Mouse (Mus musculus) lung, embryonic 15.5 days (tissue): ENCODE results near the gene Aqp7. TPM values are rescaled to one million over a fixed set of nuclear protein-coding genes. Genes with fewer than 3 reads are reported as not detected.

Experiments used
- ATAC-seq: fragments of 200-750 bp; cut with Nextera tagmentation; 2 replicates; pipeline ENCODE4 v1.8.0; 2017; ENCODE audit warnings: moderate number of reproducible peaks, borderline replicate concordance; ENCODE audit not compliant: low FRiP score, low TSS enrichment; ENCODE audit errors: extremely low read depth
- H3K27ac ChIP-seq: fragments of 300-500 bp; sonication (generic); 2 replicates; pipeline ENCODE4 v1.5.1; 2015; ENCODE audit warnings: moderate library complexity, mild to moderate bottlenecking, inconsistent platforms
- H3K27me3 ChIP-seq: fragments of 300-500 bp; sonication (generic); 2 replicates; pipeline ENCODE4 v1.6.1; 2015; ENCODE audit warnings: inconsistent platforms
- H3K36me3 ChIP-seq: fragments of 300-500 bp; sonication (generic); 2 replicates; pipeline ENCODE4 v1.6.1; 2015; ENCODE audit warnings: inconsistent platforms
- H3K4me1 ChIP-seq: fragments of 300-500 bp; sonication (generic); 2 replicates; pipeline ENCODE4 v1.6.1; 2015; ENCODE audit warnings: inconsistent platforms
- H3K4me2 ChIP-seq: fragments of 300-500 bp; sonication (generic); 2 replicates; pipeline ENCODE4 v1.6.1; 2015; ENCODE audit warnings: inconsistent platforms, mild to moderate bottlenecking, moderate library complexity
- H3K4me3 ChIP-seq: fragments of 300-500 bp; sonication (generic); 2 replicates; pipeline ENCODE4 v1.5.1; 2015; ENCODE audit warnings: mild to moderate bottlenecking, inconsistent platforms
- H3K9ac ChIP-seq: fragments of 300-500 bp; sonication (generic); 2 replicates; pipeline ENCODE4 v1.6.1; 2015; ENCODE audit warnings: inconsistent platforms
- H3K9me3 ChIP-seq: fragments of 300-500 bp; sonication (generic); 2 replicates; pipeline ENCODE4 v1.6.1; 2016; ENCODE audit warnings: inconsistent platforms
- WGBS: fragments of 180-500 bp; shearing (Covaris S2); methylation state at CpG from one replicate; pipeline ENCODE4 v1.1.7; 2015; 5-methylcytosine and 5-hydroxymethylcytosine counted together
- polyA plus RNA-seq: library from polyadenylated mRNA; unstranded; fragments of >200 nt; fragmentation: Nextera tagmentation; extraction: Ambion mirVana; gene quantifications from 2 replicates; pipeline ENCODE4 v1.2.1, GENCODE M21; 2015

The Aqp7 gene
- polyA plus RNA-seq, 1 experiment from 2014 or later, result not detected

DNA sequence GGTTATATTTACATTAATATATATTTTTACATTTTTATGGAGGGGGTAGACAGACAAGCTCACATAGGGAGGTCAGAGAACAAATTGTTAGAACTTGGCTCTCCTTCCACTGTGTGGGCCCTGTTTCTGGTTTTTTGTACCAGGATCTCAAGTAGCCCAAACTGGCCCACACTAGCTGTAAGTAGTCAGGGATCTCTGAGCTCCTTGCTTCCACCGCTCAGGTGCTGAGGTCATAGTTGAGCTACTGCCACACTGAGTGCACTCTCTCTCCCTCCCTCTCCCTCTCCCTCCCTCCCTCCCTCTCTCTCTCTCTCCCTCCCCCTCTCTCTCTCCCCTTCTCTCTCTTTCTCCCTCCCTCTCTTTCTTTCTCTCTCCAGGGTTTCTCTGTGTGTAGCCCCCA lies 8.3 kb upstream of the Aqp7 start:
- Histone ChIP-seq H3K9ac (no peak overlapping the region), H3K27me3 (no peaks in the 10 kb centered on the region; the same call in 1 of the 2 replicates), H3K4me2 (no peak overlapping the region), H3K4me1 (peaks cover 9% of the 10 kb centered on the region), H3K4me3 (no peak overlapping the region), H3K9me3 (no peaks in the 10 kb centered on the region), H3K36me3 (no peaks in the 10 kb centered on the region), H3K27ac (no peak overlapping the region)
- 44% methylated on average over 1 of the region's 1 CpGs for WGBS
- ATAC-seq, result no peak

DNA sequence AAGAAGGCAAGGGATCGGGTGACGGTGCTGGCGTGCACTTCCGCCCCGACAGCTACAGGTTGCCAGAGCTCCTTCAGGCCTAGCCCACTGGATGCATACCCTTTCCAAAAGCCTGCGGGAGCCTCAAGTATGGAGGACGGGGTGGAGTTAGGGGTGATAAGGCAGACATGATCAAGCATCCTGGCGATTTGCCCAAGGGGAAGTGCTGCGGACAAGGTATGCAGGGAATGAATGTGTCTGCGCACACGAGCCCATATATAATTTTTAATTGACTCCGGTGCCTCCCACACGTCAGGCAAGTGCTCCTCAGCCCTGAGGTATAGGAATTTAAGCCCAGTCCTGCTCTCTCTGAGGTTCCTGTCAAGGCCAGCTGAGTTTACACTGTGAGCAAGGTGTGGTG lies 7.2 kb upstream of the Aqp7 start:
- Histone ChIP-seq H3K4me3 (peak overlapping the region; percentile 11; the same call in 1 of the 2 replicates), H3K9me3 (no peaks in the 10 kb centered on the region), H3K27me3 (no peaks in the 10 kb centered on the region), H3K9ac (0 out of 2 replicates have a peak overlapping the region, but pooled peaks have one; percentile 17), H3K27ac (peak overlapping the region; percentile 55), H3K36me3 (no peaks in the 10 kb centered on the region), H3K4me2 (peak overlapping the region; percentile 44), H3K4me1 (peaks cover 11% of the 10 kb centered on the region)
- 17% methylated on average over 13 of the region's 13 CpGs for WGBS
- peak; percentile 70 for ATAC-seq

DNA sequence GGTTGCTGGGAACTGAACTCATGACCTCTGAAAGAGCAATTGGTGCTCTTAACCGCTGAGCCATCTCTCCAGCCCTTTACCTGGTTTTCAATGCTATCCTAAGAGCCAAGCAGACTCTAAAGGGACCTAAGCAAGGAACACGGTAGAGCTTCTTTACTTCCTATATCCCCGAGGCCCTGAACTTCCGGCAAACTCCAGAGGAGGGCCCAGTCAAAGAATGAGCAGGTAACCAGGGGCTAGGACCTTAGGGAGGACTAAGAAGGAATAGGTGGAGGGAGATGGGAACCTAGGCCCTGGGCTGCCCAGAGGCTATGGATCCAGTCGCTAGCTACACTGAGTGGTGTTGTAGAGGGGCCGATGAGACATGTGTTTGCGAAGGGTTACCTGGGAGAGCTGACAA lies 3.8 kb upstream of the Aqp7 start:
- H3K27me3 ChIP-seq, result no peaks in the 10 kb centered on the region
- no peak overlapping the region for H3K4me3 ChIP-seq
- H3K9ac ChIP-seq, result no peak overlapping the region
- H3K36me3 ChIP-seq, result no peaks in the 10 kb centered on the region
- no peak overlapping the region for H3K4me2 ChIP-seq
- H3K9me3 ChIP-seq, result no peaks in the 10 kb centered on the region
- H3K4me1 ChIP-seq, result peaks cover 11% of the 10 kb centered on the region
- H3K27ac ChIP-seq, result no peak overlapping the region
- no peak for ATAC-seq
- WGBS, result 73% methylated on average over 7 of the region's 7 CpGs

DNA sequence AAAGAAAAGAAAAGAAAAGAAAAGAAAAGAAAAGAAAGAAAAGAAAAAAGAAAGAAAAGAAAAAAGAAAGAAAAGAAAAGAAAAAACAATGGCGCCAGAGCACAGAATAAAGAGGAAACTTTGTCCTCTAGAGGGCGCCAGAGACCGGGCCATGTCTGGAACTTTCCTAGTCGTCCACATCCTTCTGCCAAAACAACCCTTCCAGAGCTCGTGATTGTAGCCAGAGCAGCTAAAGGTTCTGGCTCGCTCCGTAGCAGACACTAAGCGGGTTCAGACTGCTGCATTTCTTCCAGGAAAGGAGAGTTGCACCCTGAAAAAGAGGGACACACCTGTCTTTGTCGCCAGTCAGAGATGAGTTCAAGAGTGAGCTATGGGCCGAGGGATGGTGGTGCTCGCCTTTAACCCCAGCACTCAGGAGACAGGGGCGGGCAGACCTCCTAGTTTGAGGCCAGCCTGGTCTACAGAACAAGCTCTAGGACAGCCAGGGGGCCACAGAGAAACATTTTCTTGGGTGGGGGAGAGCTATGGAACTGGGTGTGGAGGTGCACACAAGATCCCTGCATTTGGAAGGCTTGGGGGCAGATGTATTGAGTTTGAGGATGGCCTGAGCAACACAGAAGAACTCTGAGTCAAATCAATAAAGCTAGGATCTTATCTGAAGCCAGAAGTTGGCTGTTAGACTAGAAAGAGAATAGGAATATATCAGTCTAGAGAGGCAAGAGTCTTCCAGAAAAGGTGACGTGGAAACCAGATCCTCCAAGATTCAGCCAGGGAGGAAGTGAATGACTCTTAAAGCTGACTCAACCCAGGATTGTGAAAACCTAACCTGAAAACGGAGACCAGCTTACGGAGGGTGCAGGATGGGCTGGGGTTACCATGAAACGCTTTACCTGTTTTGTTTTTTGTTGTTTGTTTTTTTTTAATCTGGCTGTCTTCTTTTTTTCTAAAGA lies 3.1 kb upstream of the Aqp7 start:
- H3K27me3 ChIP-seq, result no peaks in the 10 kb centered on the region
- 30% methylated on average over 16 of the region's 16 CpGs for WGBS
- H3K4me3 ChIP-seq, result no peak overlapping the region
- peaks cover 11% of the 10 kb centered on the region for H3K4me1 ChIP-seq
- H3K9me3 ChIP-seq, result no peaks in the 10 kb centered on the region
- ATAC-seq, result peak; percentile 60; the same call in 1 of the 2 replicates
- H3K4me2 ChIP-seq, result peak overlapping the region; percentile 50
- H3K9ac ChIP-seq, result no peak overlapping the region
- no peaks in the 10 kb centered on the region for H3K36me3 ChIP-seq
- no peak overlapping the region for H3K27ac ChIP-seq

DNA sequence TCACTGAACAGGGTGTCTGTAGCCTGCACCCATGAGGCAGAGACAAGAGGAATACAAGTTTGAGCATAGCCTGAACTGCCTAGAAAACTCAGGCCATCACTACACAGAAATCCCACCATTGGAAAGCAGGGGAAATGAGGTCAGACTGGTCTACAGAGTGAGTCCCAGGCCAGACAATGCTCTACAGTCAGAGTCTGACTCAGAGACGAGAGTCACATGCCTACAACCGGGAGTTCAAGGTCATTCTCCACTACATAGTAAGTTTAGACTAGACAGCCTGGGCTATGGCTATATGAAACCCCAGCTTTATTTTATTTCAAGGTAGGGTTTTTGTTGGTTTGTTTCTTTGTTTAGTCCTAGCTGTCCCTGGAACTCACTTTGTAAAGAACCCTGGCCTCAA lies 987 bp upstream of the Aqp7 start:
- ATAC-seq, result no peak
- Histone ChIP-seq H3K4me2 (no peak overlapping the region), H3K27ac (no peak overlapping the region), H3K9me3 (no peaks in the 10 kb centered on the region), H3K9ac (no peak overlapping the region), H3K4me1 (peaks cover 3% of the 10 kb centered on the region; the same call in 1 of the 2 replicates), H3K4me3 (no peak overlapping the region), H3K36me3 (no peaks in the 10 kb centered on the region), H3K27me3 (no peaks in the 10 kb centered on the region)
- 42% methylated on average over 2 of the region's 2 CpGs for WGBS

DNA sequence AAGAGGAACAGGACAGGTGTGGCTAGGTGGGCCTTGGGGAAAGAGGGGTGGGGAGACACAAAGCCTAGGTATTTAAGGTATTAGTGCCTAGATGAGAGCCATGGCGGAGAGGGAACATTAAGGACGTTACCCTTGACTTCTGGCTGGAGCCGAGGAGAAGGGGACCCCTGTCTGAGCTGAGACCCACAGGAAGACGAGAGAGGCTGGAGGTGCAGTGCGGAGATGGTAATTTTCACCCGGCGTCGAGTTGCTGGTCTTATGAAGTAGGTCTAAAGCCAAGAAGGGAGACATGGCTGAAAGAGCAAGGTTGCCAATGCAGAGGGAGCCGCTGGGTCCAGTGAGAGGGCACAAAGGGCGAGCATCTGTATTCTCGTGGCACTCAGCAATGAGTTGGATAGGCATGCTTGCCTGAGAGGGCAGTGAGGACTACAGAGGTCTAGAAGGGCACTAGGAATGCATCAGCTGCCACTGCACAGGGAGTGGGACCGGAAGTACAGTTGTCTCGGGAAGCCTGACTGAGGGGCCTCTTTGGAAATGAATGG lies 1.6 kb downstream of the Aqp7 start:
- peaks cover 4% of the 10 kb centered on the region for H3K4me1 ChIP-seq
- H3K36me3 ChIP-seq, result no peaks in the 10 kb centered on the region
- no peak overlapping the region for H3K9ac ChIP-seq
- H3K27ac ChIP-seq, result no peak overlapping the region
- no peak overlapping the region for H3K4me3 ChIP-seq
- ATAC-seq, result no peak
- no peaks in the 10 kb centered on the region for H3K27me3 ChIP-seq
- H3K4me2 ChIP-seq, result no peak overlapping the region
- no peaks in the 10 kb centered on the region for H3K9me3 ChIP-seq
- WGBS, result 76% methylated on average over 13 of the region's 13 CpGs

DNA sequence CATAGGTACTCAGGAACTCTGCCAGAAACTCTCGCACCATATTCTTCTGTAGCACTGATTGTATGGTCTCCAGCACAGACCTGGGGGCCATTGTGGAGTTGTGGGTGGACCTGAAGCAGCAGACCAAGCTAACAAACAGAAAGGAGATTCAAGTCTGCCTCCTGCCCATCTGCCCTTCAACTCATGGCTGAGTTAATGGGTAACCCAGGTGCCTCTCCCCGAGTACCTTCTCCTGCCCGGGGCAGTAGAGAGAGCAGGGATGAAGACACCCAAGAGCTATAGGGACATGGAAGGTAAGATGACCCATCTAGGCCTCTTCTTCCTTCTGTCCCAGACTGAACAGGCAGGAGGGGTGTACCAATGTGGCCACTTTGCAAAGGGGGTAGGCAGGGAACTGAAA lies 2.7 kb downstream of the Aqp7 start:
- H3K4me1 ChIP-seq, result peaks cover 11% of the 10 kb centered on the region; the same call in 1 of the 2 replicates
- H3K27me3 ChIP-seq, result no peaks in the 10 kb centered on the region
- H3K27ac ChIP-seq, result no peak overlapping the region
- H3K4me2 ChIP-seq, result no peak overlapping the region
- ATAC-seq, result no peak
- no peaks in the 10 kb centered on the region for H3K36me3 ChIP-seq
- H3K9me3 ChIP-seq, result no peaks in the 10 kb centered on the region
- WGBS, result 61% methylated on average over 3 of the region's 3 CpGs
- H3K4me3 ChIP-seq, result no peak overlapping the region
- H3K9ac ChIP-seq, result no peak overlapping the region

DNA sequence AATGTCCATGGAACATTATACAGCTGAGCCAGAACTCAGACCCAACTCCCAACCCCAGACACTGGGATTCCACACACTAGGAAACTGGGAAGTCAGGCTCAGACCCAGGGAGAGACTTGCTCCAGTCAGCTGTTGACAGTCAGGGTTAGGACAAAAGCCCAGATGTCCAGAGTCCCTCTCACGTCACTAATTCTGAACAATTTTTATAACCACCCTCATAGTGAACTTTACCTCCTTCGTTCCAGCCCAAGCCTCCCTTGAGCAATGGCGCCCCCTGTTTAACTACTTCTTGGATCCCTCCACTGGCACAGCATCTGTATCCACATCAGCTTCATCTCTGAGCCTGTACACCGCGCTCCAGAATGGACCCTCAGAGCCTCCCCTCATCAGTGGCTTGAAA lies 4.0 kb downstream of the Aqp7 start:
- peaks cover 11% of the 10 kb centered on the region; the same call in 1 of the 2 replicates for H3K4me1 ChIP-seq
- H3K9ac ChIP-seq, result no peak overlapping the region
- no peak overlapping the region for H3K4me2 ChIP-seq
- ATAC-seq, result no peak
- no peaks in the 10 kb centered on the region for H3K9me3 ChIP-seq
- H3K27ac ChIP-seq, result no peak overlapping the region
- no peaks in the 10 kb centered on the region for H3K27me3 ChIP-seq
- WGBS, result 75% methylated on average over 5 of the region's 5 CpGs
- H3K4me3 ChIP-seq, result no peak overlapping the region
- H3K36me3 ChIP-seq, result no peaks in the 10 kb centered on the region

DNA sequence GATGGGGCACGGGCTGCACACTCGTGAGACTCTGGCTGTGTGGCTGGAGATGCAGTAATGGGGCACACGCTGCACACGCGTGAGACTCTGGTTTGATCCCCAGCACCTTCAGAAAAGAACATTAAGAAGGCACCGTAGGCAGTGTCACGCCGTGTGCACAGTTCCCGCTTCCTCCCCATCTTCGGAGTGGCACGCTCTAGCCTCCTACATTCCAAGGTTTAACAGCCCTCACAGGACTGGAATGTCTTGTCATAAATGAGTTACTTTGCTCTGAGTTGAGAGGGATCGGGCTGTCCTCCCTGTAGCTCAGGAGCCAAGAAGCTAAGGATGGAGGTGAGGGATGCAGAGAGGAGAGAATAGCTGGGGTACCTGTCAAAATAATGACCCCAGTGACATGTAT lies 5.1 kb downstream of the Aqp7 start:
- WGBS, result 62% methylated on average over 12 of the region's 12 CpGs
- Histone ChIP-seq H3K9ac (no peak overlapping the region), H3K36me3 (no peaks in the 10 kb centered on the region), H3K4me3 (no peak overlapping the region), H3K4me2 (no peak overlapping the region), H3K27me3 (no peaks in the 10 kb centered on the region), H3K9me3 (no peaks in the 10 kb centered on the region), H3K4me1 (peaks cover 11% of the 10 kb centered on the region; the same call in 1 of the 2 replicates), H3K27ac (no peak overlapping the region)
- ATAC-seq, result no peak

DNA sequence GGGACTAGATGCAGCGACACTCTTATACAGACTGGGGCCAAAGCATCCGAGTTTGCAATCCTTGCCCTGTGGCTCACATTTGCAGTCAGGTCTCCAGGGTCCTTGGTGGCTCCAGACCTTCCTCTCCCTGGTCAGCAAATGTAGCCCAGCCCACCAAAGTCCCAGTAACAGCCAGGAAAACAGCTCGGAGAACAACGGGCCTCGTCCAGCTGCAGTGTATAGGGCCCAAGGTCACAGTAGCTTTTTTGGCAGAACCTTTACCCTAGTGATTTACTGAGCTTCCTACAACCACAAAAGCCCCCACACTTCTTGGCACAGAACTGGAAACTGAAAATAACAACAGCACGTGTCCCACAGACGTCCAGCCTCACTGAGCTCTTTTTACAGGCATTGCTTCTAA lies 7.0 kb downstream of the Aqp7 start:
- ATAC-seq, result peak; percentile 58; the same call in 1 of the 2 replicates

DNA sequence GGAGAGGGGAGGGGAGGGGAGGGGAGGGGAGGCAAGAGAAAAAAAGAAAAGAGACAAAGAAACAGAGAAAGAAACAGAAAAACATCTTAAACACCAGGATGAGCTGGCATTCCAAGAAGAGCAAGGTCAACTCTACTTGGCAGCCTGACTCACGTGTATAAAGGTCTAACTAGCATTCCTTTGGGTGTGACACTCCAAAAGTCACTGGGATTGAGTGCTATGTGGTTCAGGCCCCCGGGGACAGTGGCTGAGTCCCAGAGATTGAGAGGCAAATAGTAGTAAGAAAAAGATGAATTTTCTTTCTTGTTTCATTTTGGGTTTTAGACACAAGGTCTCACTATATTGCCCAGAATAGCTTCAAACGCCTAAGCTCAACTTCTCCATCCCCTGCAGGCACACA lies 10.0 kb downstream of the Aqp7 start:
- Histone ChIP-seq H3K36me3 (no peaks in the 10 kb centered on the region), H3K9ac (no peak overlapping the region), H3K27me3 (no peaks in the 10 kb centered on the region), H3K4me2 (no peak overlapping the region), H3K9me3 (no peaks in the 10 kb centered on the region), H3K27ac (no peak overlapping the region), H3K4me1 (peaks cover 11% of the 10 kb centered on the region; the same call in 1 of the 2 replicates), H3K4me3 (no peak overlapping the region)
- 39% methylated on average over 3 of the region's 3 CpGs for WGBS
- no peak for ATAC-seq

More for the DNA sequence above, 7.0 kb downstream of the Aqp7 start:
- H3K4me2 ChIP-seq, result no peak overlapping the region
- H3K27ac ChIP-seq, result no peak overlapping the region
- H3K4me1 ChIP-seq, result peaks cover 11% of the 10 kb centered on the region; the same call in 1 of the 2 replicates
- H3K27me3 ChIP-seq, result no peaks in the 10 kb centered on the region
- no peak overlapping the region for H3K9ac ChIP-seq
- 41% methylated on average over 7 of the region's 7 CpGs for WGBS
- no peaks in the 10 kb centered on the region for H3K9me3 ChIP-seq
- H3K4me3 ChIP-seq, result no peak overlapping the region
- H3K36me3 ChIP-seq, result no peaks in the 10 kb centered on the region

DNA sequence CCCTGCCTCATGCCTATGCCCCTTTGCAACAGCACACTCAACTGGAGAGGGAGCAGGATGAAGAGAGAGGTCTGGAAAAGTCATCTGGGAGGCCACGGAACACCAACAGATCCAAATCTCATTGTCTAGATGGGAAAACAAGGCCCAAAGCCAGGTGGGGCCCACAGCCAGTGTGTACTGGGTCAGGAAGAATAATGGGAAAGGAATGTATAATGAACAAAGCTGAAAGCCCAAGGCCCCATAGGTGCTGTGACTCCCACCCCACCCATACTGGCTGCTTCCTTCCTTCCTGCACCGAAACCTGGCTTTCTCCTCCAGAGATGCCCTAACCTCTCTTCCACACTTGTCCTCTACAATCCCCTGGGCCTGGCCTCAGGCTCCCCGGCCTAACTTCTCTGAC lies 16.7 kb downstream of the Aqp7 start:
- Histone ChIP-seq H3K9me3 (no peaks in the 10 kb centered on the region), H3K27me3 (no peaks in the 10 kb centered on the region), H3K4me1 (no peaks in the 10 kb centered on the region), H3K4me3 (no peak overlapping the region), H3K36me3 (0 out of 2 replicates have a peak, but pooled peaks cover 4% of the 10 kb centered on the region), H3K9ac (no peak overlapping the region), H3K4me2 (no peak overlapping the region), H3K27ac (no peak overlapping the region)
- WGBS, result 67% methylated on average over 2 of the region's 3 CpGs
- no peak for ATAC-seq
